In the genomic region with DNA sequence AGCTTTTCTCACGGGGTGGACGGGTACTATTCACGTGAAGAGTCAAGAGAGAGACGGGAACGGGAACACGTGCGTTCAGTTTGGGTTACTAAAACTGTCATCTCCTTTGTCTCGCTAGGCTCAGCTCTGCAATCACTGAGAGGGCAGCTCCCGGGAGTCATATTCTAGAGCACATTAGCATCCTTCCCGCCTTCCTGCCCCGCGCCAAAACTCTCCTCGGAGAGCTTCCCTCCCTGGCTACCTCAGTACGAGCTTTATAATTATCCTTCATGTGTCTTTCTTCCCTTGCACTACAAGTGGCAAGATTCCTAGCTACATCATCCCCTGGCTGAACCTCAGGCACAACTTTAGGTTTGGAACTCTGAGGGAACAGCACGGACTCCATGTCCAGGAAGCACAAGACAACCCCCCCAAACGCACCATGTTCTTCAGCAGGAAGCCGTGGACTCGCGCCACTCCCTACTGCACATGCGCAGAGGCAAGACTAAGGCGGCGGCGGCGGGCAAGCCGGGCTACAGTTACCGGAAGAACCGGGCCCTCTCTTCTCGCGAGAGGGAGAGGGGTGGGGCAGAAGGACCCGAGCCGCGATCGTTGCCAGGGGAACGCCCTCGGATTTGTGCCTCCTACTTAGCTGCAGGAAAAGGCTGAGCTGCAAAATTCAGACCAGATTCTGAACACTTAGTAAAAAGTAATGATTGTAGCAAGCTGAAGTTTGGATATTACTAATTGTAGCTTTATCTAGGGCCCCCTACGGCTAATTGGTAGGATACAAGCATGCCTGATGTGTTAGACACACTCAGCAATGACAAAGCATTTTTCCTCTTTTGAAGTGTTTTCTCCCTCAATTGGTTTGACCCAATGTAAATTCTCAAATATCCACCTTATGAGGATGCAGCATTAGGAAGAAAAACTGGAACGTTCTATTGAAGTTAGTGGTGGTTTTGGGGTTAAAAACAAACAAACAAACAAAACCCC, we compare ENCODE assay signal across 1 mouse cellular context.
A peak's percentile ranks its signal among the peaks of the same experiment; 100 is the strongest.
TF ChIP-seq lines count a peak whose summit lies in the region.

A gene (minus strand): TSS at position 519 of the 975 bp plus-strand sequence.
A gene (plus strand): TSS at position 585 of the 975 bp plus-strand sequence.

TF ChIP-seq in MEL, 35 proteins besides CTCF, POLR2A, EP300 and RAD21 (continued from another document):
- no peak for TF ChIP-seq RCOR1 (IDR thresholded peaks at IDR 0.05; ENCODE audit: low read depth, low read length)
- TF ChIP-seq POLR2AphosphoS5 (IDR thresholded peaks at IDR 0.05; ENCODE audit: borderline replicate concordance, low read depth, low read length): peak; percentile 92; the same call in 1 of the 2 replicates
- peak; percentile 97 for TF ChIP-seq MAX (IDR thresholded peaks at IDR 0.05; ENCODE audit: low read length)
- TF ChIP-seq E2F4 (IDR thresholded peaks at IDR 0.05; ENCODE audit: borderline replicate concordance, low read depth, low read length): peak; percentile 95
- TF ChIP-seq SIN3A (IDR thresholded peaks at IDR 0.05; ENCODE audit: low read length): peak; percentile 79
- TF ChIP-seq ELF1 (IDR thresholded peaks at IDR 0.05; ENCODE audit: low read depth, low read length): peak; percentile 96
- TF ChIP-seq MYC (IDR thresholded peaks at IDR 0.05; ENCODE audit: low read depth, low read length): peak; percentile 94
- peak; percentile 83 for TF ChIP-seq TBP (IDR thresholded peaks at IDR 0.05; ENCODE audit: low read depth, low read length)
- TF ChIP-seq NRF1 (IDR thresholded peaks at IDR 0.05; ENCODE audit: insufficient read depth, low read depth, low read length, poor library complexity, severe bottlenecking): peak; percentile 93
